Mouse (Mus musculus): ENCODE measurements at regions not wholly inside any gene's neighbourhood (a gene's known extent, or its start where the extent isn't known, plus 50 kb on each side); places are given as distances from the start of the nearest gene placed in this dataset.

GRCm38 (mm10) chr16:77827322-77828117 is 225.6 kb upstream of the Gm11146 start:
- intact Hi-C loops (cut with DNase I), result no loop called here
- WGBS, result 55% methylated on average over 4 of the region's 4 CpGs

GRCm38 (mm10) chr16:77799709-77800108 is 197.8 kb upstream of the Gm11146 start:
- Histone ChIP-seq H3K27ac (no peak overlapping the region), H3K4me3 (no peak overlapping the region), H3K79me2 (replicated peaks; ENCODE audit: control insufficient read depth, insufficient read depth, low read length) (no peaks in the 10 kb centered on the region), H3K4me1 (ENCODE audit: control insufficient read depth, insufficient read depth, low read length) (no peaks in the 10 kb centered on the region), H3K36me3 (ENCODE audit: control insufficient read depth, insufficient read depth, low read length) (no peaks in the 10 kb centered on the region), H3K9ac (ENCODE audit: low read depth, low read length) (no peak overlapping the region), H3K27me3 (ENCODE audit: control insufficient read depth, insufficient read depth, low read length) (no peaks in the 10 kb centered on the region)
- 69% methylated on average over 5 of the region's 5 CpGs for WGBS
- DNase-seq, result no peak
- intact Hi-C loops (cut with DNase I), result no loop called here
- TF ChIP-seq EP300 (IDR thresholded peaks at IDR 0.05; ENCODE audit: insufficient read depth, low read depth, low read length) (no peak), CTCF (IDR thresholded peaks at IDR 0.05) (no peak), POLR2A (IDR thresholded peaks at IDR 0.05; ENCODE audit: insufficient read depth, low read depth, low read length) (no peak)

More at GRCm38 (mm10) chr16:77827322-77828117, 225.6 kb upstream of the Gm11146 start:
- H3K4me1 ChIP-seq (ENCODE audit: control insufficient read depth, insufficient read depth, low read length), result no peaks in the 10 kb centered on the region; the same call in 1 of the 2 replicates
- no peaks in the 10 kb centered on the region for H3K79me2 ChIP-seq (replicated peaks; ENCODE audit: control insufficient read depth, insufficient read depth, low read length)
- peak; percentile 51 to 68 for DNase-seq
- TF ChIP-seq CTCF (IDR thresholded peaks at IDR 0.05) (no peak), POLR2A (IDR thresholded peaks at IDR 0.05; ENCODE audit: insufficient read depth, low read depth, low read length) (no peak), EP300 (IDR thresholded peaks at IDR 0.05; ENCODE audit: insufficient read depth, low read depth, low read length) (no peak)
- no peak overlapping the region for H3K4me3 ChIP-seq
- no peak overlapping the region for H3K27ac ChIP-seq
- H3K36me3 ChIP-seq (ENCODE audit: control insufficient read depth, insufficient read depth, low read length), result no peaks in the 10 kb centered on the region
- no peak overlapping the region for H3K9ac ChIP-seq (ENCODE audit: low read depth, low read length)
- H3K27me3 ChIP-seq (ENCODE audit: control insufficient read depth, insufficient read depth, low read length), result no peaks in the 10 kb centered on the region

- no peak overlapping the region for H3K4me3 ChIP-seq
- no peaks in the 10 kb centered on the region for H3K79me2 ChIP-seq (replicated peaks; ENCODE audit: control insufficient read depth, insufficient read depth, low read length)
- H3K27me3 ChIP-seq (ENCODE audit: control insufficient read depth, insufficient read depth, low read length), result no peaks in the 10 kb centered on the region
- no peak overlapping the region for H3K27ac ChIP-seq
- 71% methylated on average over 4 of the region's 4 CpGs for WGBS
- H3K4me1 ChIP-seq (ENCODE audit: control insufficient read depth, insufficient read depth, low read length), result no peaks in the 10 kb centered on the region
- intact Hi-C loops (cut with DNase I), result no loop called here
- no peak overlapping the region for H3K9ac ChIP-seq (ENCODE audit: low read depth, low read length)
- no peaks in the 10 kb centered on the region for H3K36me3 ChIP-seq (ENCODE audit: control insufficient read depth, insufficient read depth, low read length)
- DNase-seq, result no peak
- no peak for TF ChIP-seq POLR2A (IDR thresholded peaks at IDR 0.05; ENCODE audit: insufficient read depth, low read depth, low read length)
- TF ChIP-seq EP300 (IDR thresholded peaks at IDR 0.05; ENCODE audit: insufficient read depth, low read depth, low read length), result no peak
- TF ChIP-seq CTCF (IDR thresholded peaks at IDR 0.05), result no peak
Observed at GRCm38 (mm10) chr16:77796926-77797325, 195.0 kb upstream of the Gm11146 start.

- H3K4me1 ChIP-seq (ENCODE audit: control insufficient read depth, insufficient read depth, low read length), result no peaks in the 10 kb centered on the region
- no peak for TF ChIP-seq EP300 (IDR thresholded peaks at IDR 0.05; ENCODE audit: insufficient read depth, low read depth, low read length)
- no peaks in the 10 kb centered on the region for H3K36me3 ChIP-seq (ENCODE audit: control insufficient read depth, insufficient read depth, low read length)
- H3K27ac ChIP-seq, result no peak overlapping the region
- no peaks in the 10 kb centered on the region for H3K79me2 ChIP-seq (replicated peaks; ENCODE audit: control insufficient read depth, insufficient read depth, low read length)
- DNase-seq, result no peak
- H3K4me3 ChIP-seq, result no peak overlapping the region
- no peaks in the 10 kb centered on the region for H3K27me3 ChIP-seq (ENCODE audit: control insufficient read depth, insufficient read depth, low read length)
- 83% methylated on average over 5 of the region's 5 CpGs for WGBS
- no peak overlapping the region for H3K9ac ChIP-seq (ENCODE audit: low read depth, low read length)
- intact Hi-C loops (cut with DNase I), result no loop called here
Observed at GRCm38 (mm10) chr16:77789652-77790051, 187.8 kb upstream of the Gm11146 start.

GRCm38 (mm10) chr16:77789206-77789605 is 187.3 kb upstream of the Gm11146 start:
- intact Hi-C loops (cut with DNase I), result no loop called here
- TF ChIP-seq CTCF (IDR thresholded peaks at IDR 0.05), result no peak
- no peak for TF ChIP-seq EP300 (IDR thresholded peaks at IDR 0.05; ENCODE audit: insufficient read depth, low read depth, low read length)
- no peak for TF ChIP-seq POLR2A (IDR thresholded peaks at IDR 0.05; ENCODE audit: insufficient read depth, low read depth, low read length)
- Histone ChIP-seq H3K79me2 (replicated peaks; ENCODE audit: control insufficient read depth, insufficient read depth, low read length) (no peaks in the 10 kb centered on the region), H3K36me3 (ENCODE audit: control insufficient read depth, insufficient read depth, low read length) (no peaks in the 10 kb centered on the region), H3K9ac (ENCODE audit: low read depth, low read length) (no peak overlapping the region), H3K4me1 (ENCODE audit: control insufficient read depth, insufficient read depth, low read length) (no peaks in the 10 kb centered on the region), H3K27ac (no peak overlapping the region), H3K27me3 (ENCODE audit: control insufficient read depth, insufficient read depth, low read length) (no peaks in the 10 kb centered on the region), H3K4me3 (no peak overlapping the region)
- WGBS, result 91% methylated on average over 2 of the region's 2 CpGs
- no peak for DNase-seq

GRCm38 (mm10) chr16:77788781-77789150 is 186.9 kb upstream of the Gm11146 start:
- intact Hi-C loops (cut with DNase I), result no loop called here
- H3K4me1 ChIP-seq (ENCODE audit: control insufficient read depth, insufficient read depth, low read length), result no peaks in the 10 kb centered on the region
- no peak for DNase-seq
- no peak overlapping the region for H3K27ac ChIP-seq
- no peak overlapping the region for H3K9ac ChIP-seq (ENCODE audit: low read depth, low read length)
- 94% methylated on average over 6 of the region's 6 CpGs for WGBS
- no peaks in the 10 kb centered on the region for H3K79me2 ChIP-seq (replicated peaks; ENCODE audit: control insufficient read depth, insufficient read depth, low read length)
- no peaks in the 10 kb centered on the region for H3K27me3 ChIP-seq (ENCODE audit: control insufficient read depth, insufficient read depth, low read length)
- no peak overlapping the region for H3K4me3 ChIP-seq
- TF ChIP-seq CTCF (IDR thresholded peaks at IDR 0.05) (no peak), POLR2A (IDR thresholded peaks at IDR 0.05; ENCODE audit: insufficient read depth, low read depth, low read length) (no peak), EP300 (IDR thresholded peaks at IDR 0.05; ENCODE audit: insufficient read depth, low read depth, low read length) (no peak)
- H3K36me3 ChIP-seq (ENCODE audit: control insufficient read depth, insufficient read depth, low read length), result no peaks in the 10 kb centered on the region

All from heart, adult 2 months (tissue).